Mouse (Mus musculus): ENCODE data around the gene Fam81a. TPM values are rescaled to one million over a fixed set of nuclear protein-coding genes. Genes with fewer than 3 reads are reported as not detected.

Gene Fam81a
- total RNA-seq (2015) = not detected in 2 replicates
- total RNA-seq (2017) = not detected in 2 replicates

- no peak for ATAC-seq (replicated peaks; ENCODE audit: poor library complexity)
Measured at GRCm38 (mm10) chr9:70142460-70142859, at the start of gene Fam81a. Fam81a (minus strand) TSS chr9:70142560.

GRCm38 (mm10) chr9:70182639-70183038, 40.3 kb upstream of the Fam81a start:
- 0 out of 2 replicates have a peak, but pooled peaks have one; percentile 14 for ATAC-seq (replicated peaks; ENCODE audit: poor library complexity)

- ATAC-seq (replicated peaks; ENCODE audit: poor library complexity) = no peak
Measured at GRCm38 (mm10) chr9:70181719-70182118, 39.4 kb upstream of the Fam81a start.

- ATAC-seq (replicated peaks; ENCODE audit: poor library complexity) = no peak
Measured at GRCm38 (mm10) chr9:70176291-70176690, 33.9 kb upstream of the Fam81a start.

GRCm38 (mm10) chr9:70174896-70175295, 32.5 kb upstream of the Fam81a start:
- ATAC-seq (replicated peaks; ENCODE audit: poor library complexity) = no peak

- ATAC-seq (replicated peaks; ENCODE audit: poor library complexity) = no peak
Measured at GRCm38 (mm10) chr9:70174291-70174848, 32.0 kb upstream of the Fam81a start.

- no peak; the same call in 1 of the 2 replicates for ATAC-seq (replicated peaks; ENCODE audit: poor library complexity)
Measured at GRCm38 (mm10) chr9:70168973-70169372, 26.6 kb upstream of the Fam81a start.

- ATAC-seq (replicated peaks; ENCODE audit: poor library complexity) = no peak
Measured at GRCm38 (mm10) chr9:70160071-70160470, 17.7 kb upstream of the Fam81a start.

- ATAC-seq (replicated peaks; ENCODE audit: poor library complexity) = no peak
Measured at GRCm38 (mm10) chr9:70147618-70148017, 5.3 kb upstream of the Fam81a start.

GRCm38 (mm10) chr9:70145426-70145825, 3.1 kb upstream of the Fam81a start:
- no peak for ATAC-seq (replicated peaks; ENCODE audit: poor library complexity)

GRCm38 (mm10) chr9:70143326-70143725, 966 bp upstream of the Fam81a start:
- ATAC-seq (replicated peaks; ENCODE audit: poor library complexity) = no peak

GRCm38 (mm10) chr9:70141885-70142326, 454 bp downstream of the Fam81a start:
- ATAC-seq (replicated peaks; ENCODE audit: poor library complexity) = no peak

- no peak for ATAC-seq (replicated peaks; ENCODE audit: poor library complexity)
Measured at GRCm38 (mm10) chr9:70140871-70141796, 1.2 kb downstream of the Fam81a start.

- ATAC-seq (replicated peaks; ENCODE audit: poor library complexity) = no peak
Measured at GRCm38 (mm10) chr9:70140340-70140739, 2.0 kb downstream of the Fam81a start.

- ATAC-seq (replicated peaks; ENCODE audit: poor library complexity) = no peak
Measured at GRCm38 (mm10) chr9:70139331-70139885, 3.0 kb downstream of the Fam81a start.

GRCm38 (mm10) chr9:70138511-70138910, 3.8 kb downstream of the Fam81a start:
- no peak for ATAC-seq (replicated peaks; ENCODE audit: poor library complexity)

- ATAC-seq (replicated peaks; ENCODE audit: poor library complexity) = no peak
Measured at GRCm38 (mm10) chr9:70137991-70138390, 4.4 kb downstream of the Fam81a start.

GRCm38 (mm10) chr9:70135186-70135585, 7.2 kb downstream of the Fam81a start:
- ATAC-seq (replicated peaks; ENCODE audit: poor library complexity) = no peak

- no peak for ATAC-seq (replicated peaks; ENCODE audit: poor library complexity)
Measured at GRCm38 (mm10) chr9:70134716-70135115, 7.6 kb downstream of the Fam81a start.

- ATAC-seq (replicated peaks; ENCODE audit: poor library complexity) = no peak
Measured at GRCm38 (mm10) chr9:70134215-70134614, 8.1 kb downstream of the Fam81a start.

GRCm38 (mm10) chr9:70130786-70131185, 11.6 kb downstream of the Fam81a start:
- no peak for ATAC-seq (replicated peaks; ENCODE audit: poor library complexity)

- ATAC-seq (replicated peaks; ENCODE audit: poor library complexity) = no peak
Measured at GRCm38 (mm10) chr9:70111869-70112286, 30.5 kb downstream of the Fam81a start.
